Mouse (Mus musculus) embryonic fibroblast, embryonic 13.5 days (primary cell): ENCODE results near the gene Nckap5. TPM values are rescaled to one million over a fixed set of nuclear protein-coding genes. Genes with fewer than 3 reads are reported as not detected.

Experiments used
- H3K27ac ChIP-seq: 2 replicates; pipeline ENCODE4 v1.5.1; 2012; ENCODE audit warnings: low read length, control low read depth, inconsistent platforms; ENCODE audit not compliant: insufficient read depth
- H3K4me1 ChIP-seq: 2 replicates; pipeline ENCODE4 v1.6.1; 2011; ENCODE audit warnings: low read length; ENCODE audit not compliant: control insufficient read depth, insufficient read depth
- H3K4me3 ChIP-seq: 2 replicates; pipeline ENCODE4 v1.5.1; 2011; ENCODE audit warnings: mild to moderate bottlenecking, control low read depth, low read length; ENCODE audit not compliant: insufficient read depth
- CTCF ChIP-seq: IDR thresholded peaks from 2 replicates; pipeline ENCODE4 v1.5.1; 2011; ENCODE audit warnings: mild to moderate bottlenecking, control low read depth, low read length, moderate library complexity, borderline replicate concordance; ENCODE audit not compliant: insufficient read depth
- POLR2A ChIP-seq: IDR thresholded peaks from 2 replicates; pipeline ENCODE4 v1.6.1; 2011; ENCODE audit warnings: low read depth, mild to moderate bottlenecking, control low read depth, low read length, moderate library complexity
- polyA plus RNA-seq: library from polyadenylated mRNA; stranded (reverse); fragments of >200 nt; gene quantifications from 2 replicates; pipeline ENCODE4 v1.2.4, GENCODE M21; 2011; ENCODE audit warnings: low read depth; ENCODE audit not compliant: missing spikeins, insufficient read length

The Nckap5 gene
- polyA plus RNA-seq, 1 experiment: 1.7 TPM

GRCm38 (mm10) chr1:126168579-126168978 lies 662.0 kb downstream of the Nckap5 start:
- Histone ChIP-seq H3K27ac (no peak overlapping the region), H3K4me3 (no peak overlapping the region), H3K4me1 (no peaks in the 10 kb centered on the region)
- TF ChIP-seq CTCF (no peak), POLR2A (no peak)

GRCm38 (mm10) chr1:126168131-126168530 lies 662.5 kb downstream of the Nckap5 start:
- H3K4me3 ChIP-seq: no peak overlapping the region
- TF ChIP-seq CTCF (no peak), POLR2A (no peak)
- H3K4me1 ChIP-seq: no peaks in the 10 kb centered on the region
- H3K27ac ChIP-seq: no peak overlapping the region

GRCm38 (mm10) chr1:126167546-126167945 lies 663.1 kb downstream of the Nckap5 start:
- Histone ChIP-seq H3K4me3 (no peak overlapping the region), H3K27ac (no peak overlapping the region), H3K4me1 (no peaks in the 10 kb centered on the region)
- no peak for TF ChIP-seq CTCF
- no peak for TF ChIP-seq POLR2A

- Histone ChIP-seq H3K4me1 (no peaks in the 10 kb centered on the region), H3K27ac (no peak overlapping the region), H3K4me3 (no peak overlapping the region)
- TF ChIP-seq CTCF: no peak
- no peak for TF ChIP-seq POLR2A
Observed at GRCm38 (mm10) chr1:126159287-126159686, 671.3 kb downstream of the Nckap5 start.

- TF ChIP-seq CTCF (no peak), POLR2A (no peak)
- Histone ChIP-seq H3K27ac (no peak overlapping the region), H3K4me1 (no peaks in the 10 kb centered on the region), H3K4me3 (no peak overlapping the region)
Observed at GRCm38 (mm10) chr1:126155816-126156215, 674.8 kb downstream of the Nckap5 start.

- Histone ChIP-seq H3K4me1 (no peaks in the 10 kb centered on the region), H3K27ac (no peak overlapping the region), H3K4me3 (no peak overlapping the region)
- TF ChIP-seq CTCF (no peak), POLR2A (no peak)
Observed at GRCm38 (mm10) chr1:126153516-126154234, 676.9 kb downstream of the Nckap5 start.

- no peak overlapping the region for H3K27ac ChIP-seq
- H3K4me1 ChIP-seq: no peaks in the 10 kb centered on the region
- H3K4me3 ChIP-seq: no peak overlapping the region
- TF ChIP-seq POLR2A (no peak), CTCF (no peak)
Observed at GRCm38 (mm10) chr1:126152217-126152616, 678.4 kb downstream of the Nckap5 start.

GRCm38 (mm10) chr1:126149966-126150365 lies 680.6 kb downstream of the Nckap5 start:
- H3K27ac ChIP-seq: no peak overlapping the region
- no peak overlapping the region for H3K4me3 ChIP-seq
- TF ChIP-seq CTCF (no peak), POLR2A (no peak)
- H3K4me1 ChIP-seq: no peaks in the 10 kb centered on the region

- no peak for TF ChIP-seq CTCF
- no peak for TF ChIP-seq POLR2A
- no peak overlapping the region for H3K27ac ChIP-seq
- no peak overlapping the region for H3K4me3 ChIP-seq
- H3K4me1 ChIP-seq: no peaks in the 10 kb centered on the region
Observed at GRCm38 (mm10) chr1:126135717-126136116, 694.9 kb downstream of the Nckap5 start.

- no peak for TF ChIP-seq POLR2A
- no peak for TF ChIP-seq CTCF
- H3K27ac ChIP-seq: no peak overlapping the region
Observed at GRCm38 (mm10) chr1:126132316-126132715, 698.3 kb downstream of the Nckap5 start.

GRCm38 (mm10) chr1:126129129-126129528 lies 701.5 kb downstream of the Nckap5 start:
- TF ChIP-seq CTCF (no peak), POLR2A (no peak)
- Histone ChIP-seq H3K4me3 (no peak overlapping the region), H3K4me1 (no peaks in the 10 kb centered on the region), H3K27ac (no peak overlapping the region)

More at GRCm38 (mm10) chr1:126132316-126132715, 698.3 kb downstream of the Nckap5 start:
- Histone ChIP-seq H3K4me3 (no peak overlapping the region), H3K4me1 (no peaks in the 10 kb centered on the region)
